Mouse (Mus musculus): ENCODE measurements around the gene Abcf1. TPM values are rescaled to one million over a fixed set of nuclear protein-coding genes. Genes with fewer than 3 reads are reported as not detected.
"Not testable (repeated sequence)": the region's sequence is repeated elsewhere in the genome, so short reads cannot be mapped to it uniquely, and the experiment has no call there.

The Abcf1 gene
- polyA plus RNA-seq, 1 experiment from 2014 or later: 90.2 TPM

DNA sequence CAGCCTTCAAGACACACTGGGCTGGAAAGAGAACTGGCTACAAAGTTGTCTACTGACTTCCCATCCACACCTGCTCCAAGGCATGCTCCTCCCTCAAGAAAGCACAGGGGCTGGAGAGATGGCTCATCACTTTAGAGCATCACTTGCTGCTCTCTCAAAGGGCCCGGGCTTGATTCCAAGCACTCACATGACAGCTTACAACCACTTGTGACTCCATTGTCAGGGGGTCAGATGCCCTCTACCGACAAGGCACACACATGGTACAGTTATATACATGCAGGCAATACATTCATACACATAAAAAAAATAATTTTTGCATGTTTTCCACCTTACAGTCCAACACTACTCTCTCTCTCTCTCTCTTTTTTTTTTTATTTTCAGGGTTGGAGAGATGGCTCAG is 1.9 kb downstream of the Abcf1 start:
- ATAC-seq: no peak
- Histone ChIP-seq H3K9me3 (replicated peaks) (no peaks in the 10 kb centered on the region), H3K27me3 (replicated peaks) (no peaks in the 10 kb centered on the region), H3K4me2 (peak overlapping the region; percentile 81), H3K4me1 (peaks cover 46% of the 10 kb centered on the region), H3K4me3 (no peak overlapping the region), H3K36me3 (peaks cover 65% of the 10 kb centered on the region), H3K27ac (no peak overlapping the region), H3K9ac (0 out of 2 replicates have a peak overlapping the region, but pooled peaks have one; percentile 8)
- 79% methylated on average over 2 of the region's 2 CpGs for WGBS (ENCODE audit: insufficient replicate concordance)

DNA sequence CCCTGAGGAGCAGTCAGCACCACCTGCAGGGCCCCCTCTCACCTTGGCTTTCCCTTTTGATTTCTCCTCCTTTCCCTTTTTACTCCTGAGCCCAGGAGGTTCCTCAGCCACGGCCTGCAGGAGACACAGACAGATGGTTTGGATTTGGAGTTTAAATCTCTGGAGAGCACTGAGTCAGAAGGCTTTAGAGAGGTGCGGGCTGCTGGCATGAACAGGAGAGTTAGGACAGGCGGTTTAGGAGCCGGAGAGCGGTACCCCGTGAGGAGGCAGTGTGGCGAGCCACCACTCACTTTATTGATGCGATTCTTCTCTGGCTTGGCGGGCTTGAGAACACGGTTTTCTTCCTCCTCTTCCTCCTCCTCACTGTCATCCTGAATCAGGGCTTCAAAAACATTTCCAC is 6.3 kb downstream of the Abcf1 start:
- Histone ChIP-seq H3K27me3 (replicated peaks) (no peaks in the 10 kb centered on the region), H3K4me2 (no peak overlapping the region), H3K4me1 (peaks cover 28% of the 10 kb centered on the region), H3K4me3 (no peak overlapping the region), H3K9ac (no peak overlapping the region), H3K27ac (no peak overlapping the region), H3K36me3 (peaks cover 97% of the 10 kb centered on the region), H3K9me3 (replicated peaks) (no peaks in the 10 kb centered on the region)
- no peak for ATAC-seq
- 84% methylated on average over 10 of the region's 10 CpGs for WGBS (ENCODE audit: insufficient replicate concordance)

DNA sequence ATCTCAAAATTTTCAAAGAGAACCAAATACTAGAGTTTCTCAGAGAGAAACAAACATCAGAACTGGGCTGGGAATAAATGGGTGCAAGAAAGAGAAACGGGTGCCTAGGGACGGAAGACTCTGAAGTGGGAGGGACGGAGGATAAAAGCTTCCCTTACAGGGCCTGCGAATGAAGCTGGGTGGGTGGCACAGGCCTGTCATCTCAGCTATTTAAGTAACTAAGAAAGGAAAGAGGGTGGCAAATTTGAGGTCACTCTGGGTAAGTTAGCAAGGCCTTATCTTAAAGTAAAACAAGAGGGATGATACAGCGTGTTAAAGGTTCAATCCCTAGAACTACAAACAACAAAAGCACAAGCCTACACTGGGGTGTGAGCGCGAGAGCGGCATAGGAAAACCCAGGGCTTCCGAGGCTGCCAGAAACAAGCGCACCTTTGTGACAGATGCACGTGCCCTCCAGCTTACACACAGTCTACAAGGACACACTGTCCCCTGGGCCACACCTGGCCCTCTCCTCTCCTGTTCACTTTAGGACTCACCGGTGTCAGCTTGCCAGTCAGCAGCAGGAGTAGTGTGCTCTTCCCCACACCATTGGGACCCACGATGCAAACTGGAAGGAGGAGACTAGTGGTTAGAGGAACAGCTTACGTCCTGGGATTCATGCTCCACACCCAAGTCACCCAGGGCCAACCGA is 10.9 kb downstream of the Abcf1 start:
- no peak for ATAC-seq
- peaks cover 89% of the 10 kb centered on the region for H3K36me3 ChIP-seq
- WGBS (ENCODE audit: insufficient replicate concordance): 88% methylated on average over 15 of the region's 15 CpGs
- no peak overlapping the region for H3K4me2 ChIP-seq
- H3K4me3 ChIP-seq: no peak overlapping the region
- no peaks in the 10 kb centered on the region for H3K9me3 ChIP-seq (replicated peaks)
- H3K27me3 ChIP-seq (replicated peaks): no peaks in the 10 kb centered on the region
- no peaks in the 10 kb centered on the region for H3K4me1 ChIP-seq
- H3K27ac ChIP-seq: no peak overlapping the region
- H3K9ac ChIP-seq: no peak overlapping the region

DNA sequence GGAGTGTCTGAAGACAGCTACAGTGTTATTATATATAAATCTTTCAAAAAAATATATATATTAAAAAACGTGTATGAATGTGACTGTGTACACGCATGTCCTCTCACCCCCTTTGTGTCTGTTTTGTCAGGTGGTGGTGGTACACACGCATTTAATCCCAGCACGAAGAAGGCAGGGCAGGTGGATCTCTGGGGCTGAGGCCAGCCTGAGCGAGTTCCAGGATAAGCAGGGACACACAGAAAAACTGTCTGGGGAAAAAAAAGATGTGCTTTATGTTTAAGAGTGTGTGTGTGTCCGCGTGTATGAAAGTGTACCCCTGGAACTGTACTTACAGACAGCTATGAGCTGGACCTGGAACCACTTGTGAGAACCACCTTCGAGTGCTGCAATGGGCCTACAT is 14.9 kb downstream of the Abcf1 start:
- 69% methylated on average over 8 of the region's 8 CpGs for WGBS (ENCODE audit: insufficient replicate concordance)
- Histone ChIP-seq H3K9me3 (replicated peaks) (no peaks in the 10 kb centered on the region), H3K27me3 (replicated peaks) (0 out of 2 replicates have a peak, but pooled peaks cover 3% of the 10 kb centered on the region), H3K36me3 (peaks cover 49% of the 10 kb centered on the region), H3K9ac (no peak overlapping the region), H3K4me3 (no peak overlapping the region), H3K4me1 (no peaks in the 10 kb centered on the region), H3K27ac (no peak overlapping the region), H3K4me2 (no peak overlapping the region)
- ATAC-seq: no peak

DNA sequence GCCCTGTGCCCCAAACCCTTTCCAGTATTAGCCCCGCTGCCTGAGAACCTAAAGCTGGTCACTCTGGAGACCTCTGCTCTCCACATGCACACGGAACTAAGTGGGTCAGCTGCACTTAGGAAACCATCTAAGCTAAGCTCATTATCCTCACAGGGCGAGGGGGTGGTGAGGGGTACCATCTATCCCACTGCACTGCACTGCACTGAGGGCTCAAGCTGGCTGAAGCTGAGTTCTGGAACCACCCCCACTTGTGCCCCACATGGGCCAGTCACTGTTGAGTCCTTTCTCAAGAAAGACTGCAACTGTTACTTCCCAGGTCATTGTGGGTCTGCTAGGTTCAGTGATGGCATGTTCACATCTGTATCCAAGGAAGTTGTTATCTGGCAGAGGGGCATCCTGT is 17.0 kb downstream of the Abcf1 start:
- H3K36me3 ChIP-seq: peaks cover 28% of the 10 kb centered on the region
- not testable (repeated sequence) for H3K4me2 ChIP-seq; H3K27me3 ChIP-seq (replicated peaks); H3K4me3 ChIP-seq; H3K9me3 ChIP-seq (replicated peaks); H3K4me1 ChIP-seq; H3K9ac ChIP-seq; H3K27ac ChIP-seq
- WGBS (ENCODE audit: insufficient replicate concordance): 49% methylated on average over 2 of the region's 3 CpGs
- ATAC-seq: 0 out of 2 replicates have a peak, but pooled peaks have one; percentile 30

DNA sequence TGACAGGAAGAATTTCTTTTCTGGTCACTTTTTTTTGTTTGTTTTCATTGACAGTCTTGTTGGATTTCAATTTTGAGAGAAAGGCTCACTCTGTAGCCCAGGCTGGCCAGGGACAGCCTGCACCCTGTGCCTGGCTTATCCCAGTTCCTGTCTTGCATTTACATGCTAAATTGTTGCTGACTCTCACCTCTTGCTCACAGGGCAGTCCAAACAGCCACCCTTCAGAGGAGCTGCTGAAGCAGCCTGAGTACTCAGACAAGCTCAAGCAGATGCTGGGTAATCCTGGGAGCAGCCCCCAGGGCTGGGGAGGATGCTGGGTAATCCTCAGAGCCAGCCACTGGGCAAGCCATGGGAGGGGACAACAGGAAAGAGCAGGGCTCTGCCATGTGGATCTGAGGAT is 18.6 kb downstream of the Abcf1 start:
- peaks cover 12% of the 10 kb centered on the region for H3K36me3 ChIP-seq
- not testable (repeated sequence) for H3K27ac ChIP-seq; ATAC-seq; H3K4me2 ChIP-seq; H3K4me1 ChIP-seq; H3K9ac ChIP-seq; H3K27me3 ChIP-seq (replicated peaks); H3K4me3 ChIP-seq; H3K9me3 ChIP-seq (replicated peaks)

DNA sequence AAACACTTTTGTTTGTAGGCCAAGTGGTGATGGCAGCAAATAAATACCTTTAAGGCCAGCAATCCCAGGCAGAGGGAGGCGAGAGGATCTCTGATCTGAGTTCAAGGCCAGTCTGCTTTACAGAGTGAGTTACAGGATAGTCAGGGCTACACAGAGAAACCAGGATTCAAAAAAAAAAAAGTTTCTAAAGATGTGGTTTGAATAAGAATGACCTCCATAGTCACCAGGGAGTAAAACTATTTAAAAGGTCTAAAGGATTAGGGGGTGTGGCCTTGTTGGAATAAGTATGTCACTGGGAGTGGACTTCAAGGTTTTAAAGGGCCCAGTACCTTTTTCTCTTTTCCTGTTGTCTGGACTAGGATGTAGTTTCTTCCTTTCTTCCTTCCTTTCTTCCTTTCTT is 29.6 kb downstream of the Abcf1 start:
- no peaks in the 10 kb centered on the region; the same call in 1 of the 2 replicates for H3K9me3 ChIP-seq (replicated peaks)
- ATAC-seq: no peak
- no peaks in the 10 kb centered on the region for H3K27me3 ChIP-seq (replicated peaks)
- no peak overlapping the region for H3K4me2 ChIP-seq
- no peaks in the 10 kb centered on the region for H3K4me1 ChIP-seq
- H3K27ac ChIP-seq: no peak overlapping the region
- 50% methylated on average over 1 of the region's 1 CpGs for WGBS (ENCODE audit: insufficient replicate concordance)
- no peak overlapping the region for H3K4me3 ChIP-seq
- H3K9ac ChIP-seq: no peak overlapping the region
- H3K36me3 ChIP-seq: no peaks in the 10 kb centered on the region

DNA sequence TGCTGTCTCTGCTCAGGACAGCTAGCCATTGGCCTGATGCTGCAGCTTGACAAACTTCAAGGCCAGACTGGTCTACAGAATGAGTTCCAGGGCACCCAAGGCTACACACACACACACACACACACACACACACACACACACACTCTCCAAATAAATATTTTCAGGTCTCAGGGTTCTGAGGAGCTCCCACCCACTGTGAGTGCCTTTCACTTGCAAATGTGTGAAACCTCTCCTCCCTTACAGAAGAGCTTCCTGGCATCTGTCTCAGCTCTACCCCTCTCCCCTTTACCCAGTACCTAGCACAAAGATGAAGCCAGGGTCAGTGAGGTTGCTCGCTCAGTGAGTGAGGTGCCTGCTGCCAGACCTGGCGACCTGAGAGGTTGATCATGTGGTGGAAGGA is 30.5 kb downstream of the Abcf1 start:
- no peaks in the 10 kb centered on the region for H3K4me1 ChIP-seq
- WGBS (ENCODE audit: insufficient replicate concordance): 50% methylated on average over 2 of the region's 2 CpGs

DNA sequence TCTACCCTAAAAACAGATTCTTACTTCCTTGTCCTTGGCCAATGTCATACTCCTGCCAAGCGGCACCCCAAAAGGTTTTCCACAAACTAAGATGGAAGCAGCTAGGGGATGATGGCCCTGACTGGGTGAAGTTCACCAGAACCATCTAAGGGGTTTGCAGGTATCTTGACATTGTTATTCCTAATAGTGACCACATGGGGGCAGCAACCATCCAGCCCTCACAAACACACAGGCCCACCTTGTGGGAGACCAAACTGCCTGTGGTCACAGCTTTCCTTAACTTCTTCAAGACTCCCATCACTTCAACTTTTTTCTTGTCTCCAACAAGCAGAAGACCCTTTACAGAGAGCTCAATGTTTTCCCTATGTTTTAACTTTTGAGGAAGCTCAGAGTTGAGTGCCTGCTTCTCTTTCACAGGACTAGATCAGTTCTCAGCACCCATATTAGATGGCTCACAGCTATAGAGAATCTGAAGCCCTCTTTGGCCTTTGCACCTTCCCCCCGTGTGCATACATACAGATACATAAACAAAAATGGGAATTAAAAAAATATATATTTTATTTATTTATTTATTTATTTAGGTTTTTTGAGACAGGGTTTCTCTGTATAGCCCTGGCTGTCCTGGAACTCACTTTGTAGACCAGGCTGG is 31.7 kb downstream of the Abcf1 start:
- WGBS (ENCODE audit: insufficient replicate concordance): 20% methylated on average over 2 of the region's 2 CpGs
- Histone ChIP-seq H3K9ac (no peak overlapping the region), H3K27ac (no peak overlapping the region), H3K27me3 (replicated peaks) (no peaks in the 10 kb centered on the region), H3K4me2 (no peak overlapping the region), H3K4me3 (no peak overlapping the region), H3K9me3 (replicated peaks) (no peaks in the 10 kb centered on the region; the same call in 1 of the 2 replicates), H3K4me1 (no peaks in the 10 kb centered on the region), H3K36me3 (no peaks in the 10 kb centered on the region; the same call in 1 of the 2 replicates)
- ATAC-seq: peak; percentile 37; the same call in 1 of the 2 replicates

More for the DNA sequence above, 30.5 kb downstream of the Abcf1 start:
- Histone ChIP-seq H3K9ac (no peak overlapping the region), H3K36me3 (no peaks in the 10 kb centered on the region), H3K27me3 (replicated peaks) (no peaks in the 10 kb centered on the region), H3K9me3 (replicated peaks) (no peaks in the 10 kb centered on the region; the same call in 1 of the 2 replicates), H3K4me2 (no peak overlapping the region), H3K4me3 (no peak overlapping the region), H3K27ac (no peak overlapping the region)
- ATAC-seq: no peak

DNA sequence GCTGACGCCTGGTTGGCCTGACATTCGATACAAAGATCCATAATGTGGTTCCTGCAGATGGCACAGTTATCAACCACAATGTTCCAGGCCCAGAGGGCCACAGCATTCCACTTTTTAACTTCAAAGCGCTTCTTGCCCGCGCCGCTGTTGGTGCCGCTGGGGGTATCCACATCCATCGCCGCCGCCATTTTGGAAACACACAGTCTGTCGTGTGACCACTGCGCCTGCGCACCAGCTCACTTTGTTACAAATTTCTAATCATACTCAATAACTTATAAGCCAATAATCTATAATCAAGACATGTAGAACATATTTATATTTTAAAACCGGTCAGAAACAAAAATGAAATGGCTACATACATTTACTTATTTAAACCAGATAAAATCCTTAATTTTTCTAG is 33.8 kb downstream of the Abcf1 start:
- not testable (repeated sequence) for H3K9ac ChIP-seq; H3K27me3 ChIP-seq (replicated peaks); H3K9me3 ChIP-seq (replicated peaks); H3K4me2 ChIP-seq; H3K4me1 ChIP-seq; H3K27ac ChIP-seq; ATAC-seq; H3K4me3 ChIP-seq
- H3K36me3 ChIP-seq: peaks cover 19% of the 10 kb centered on the region
- 80% methylated on average over 14 of the region's 14 CpGs for whole genome bisulfite sequencing (ENCODE audit: insufficient replicate concordance)

DNA sequence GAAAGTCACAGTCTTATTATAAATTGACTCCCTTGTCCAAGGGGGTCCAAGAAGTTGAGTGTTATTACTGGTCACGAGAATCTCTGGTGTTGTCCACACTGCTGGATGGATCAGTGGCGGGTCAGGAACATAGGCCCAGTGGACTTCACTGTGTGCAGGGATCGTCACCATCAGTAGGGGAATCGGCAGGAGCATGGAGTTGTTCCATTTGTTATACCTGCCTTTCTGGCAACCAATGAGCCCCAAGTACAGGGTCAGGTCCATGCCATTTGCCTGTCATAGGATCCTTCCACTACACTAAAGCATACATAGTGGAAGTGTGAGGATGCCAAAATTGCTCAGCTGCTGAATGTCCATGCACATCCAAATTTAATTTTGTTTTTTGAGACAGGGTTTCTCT is 37.0 kb downstream of the Abcf1 start:
- no peaks in the 10 kb centered on the region for H3K9me3 ChIP-seq (replicated peaks)
- no peak for ATAC-seq
- H3K27ac ChIP-seq: no peak overlapping the region
- H3K27me3 ChIP-seq (replicated peaks): no peaks in the 10 kb centered on the region
- no peak overlapping the region for H3K9ac ChIP-seq
- peaks cover 50% of the 10 kb centered on the region for H3K36me3 ChIP-seq
- WGBS (ENCODE audit: insufficient replicate concordance): 80% methylated on average over 4 of the region's 4 CpGs
- no peak overlapping the region for H3K4me3 ChIP-seq
- H3K4me2 ChIP-seq: no peak overlapping the region
- peaks cover 16% of the 10 kb centered on the region for H3K4me1 ChIP-seq

DNA sequence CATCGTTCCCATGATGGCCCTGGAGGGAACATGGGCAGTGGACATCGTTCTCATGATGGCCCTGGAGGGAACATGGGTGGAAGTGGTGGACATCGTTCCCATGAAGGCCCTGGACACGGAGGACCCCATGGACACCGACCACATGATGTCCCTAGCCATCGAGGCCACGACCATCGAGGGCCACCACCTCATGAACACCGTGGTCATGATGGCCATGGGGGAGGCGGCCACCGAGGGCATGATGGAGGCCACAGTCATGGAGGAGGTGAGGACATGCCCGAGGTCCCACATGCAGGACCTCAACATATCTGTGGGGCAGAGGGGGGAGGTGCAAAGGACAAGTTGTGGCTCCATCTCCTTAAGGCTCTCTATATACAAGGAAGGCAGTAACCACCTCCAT is 38.9 kb downstream of the Abcf1 start:
- no peak for ATAC-seq

More for the DNA sequence above, 38.9 kb downstream of the Abcf1 start:
- Histone ChIP-seq H3K36me3 (peaks cover 70% of the 10 kb centered on the region), H3K4me2 (no peak overlapping the region), H3K4me1 (peaks cover 35% of the 10 kb centered on the region), H3K4me3 (no peak overlapping the region), H3K9me3 (replicated peaks) (no peaks in the 10 kb centered on the region), H3K27ac (no peak overlapping the region), H3K27me3 (replicated peaks) (no peaks in the 10 kb centered on the region), H3K9ac (no peak overlapping the region)
- WGBS (ENCODE audit: insufficient replicate concordance): 90% methylated on average over 12 of the region's 12 CpGs
